Mouse (Mus musculus) heart, adult 8-10 months (tissue): ENCODE data around the gene Lsmem1. TPM values are rescaled to one million over a fixed set of nuclear protein-coding genes. Genes with fewer than 3 reads are reported as not detected.

Experiments
- DNase-seq: peaks from one replicate; pipeline ENCODE4 v3.0.0; 2022; ENCODE audit warnings: low spot score
- microRNA-seq: library from miRNA; unstranded; fragments of <30 nt; microRNA quantifications from one replicate; pipeline ENCODE4 v1.2.0, GENCODE M21; 2022
- total RNA-seq, 4 experiments: library from RNA; stranded (reverse); gene quantifications; 2 replicates each; pipeline ENCODE4 v1.2.4; 2022

Lsmem1 gene
- total RNA-seq, 4 experiments from 2014 or later = 54.6 to 69.7 (median 59.4) TPM

DNA sequence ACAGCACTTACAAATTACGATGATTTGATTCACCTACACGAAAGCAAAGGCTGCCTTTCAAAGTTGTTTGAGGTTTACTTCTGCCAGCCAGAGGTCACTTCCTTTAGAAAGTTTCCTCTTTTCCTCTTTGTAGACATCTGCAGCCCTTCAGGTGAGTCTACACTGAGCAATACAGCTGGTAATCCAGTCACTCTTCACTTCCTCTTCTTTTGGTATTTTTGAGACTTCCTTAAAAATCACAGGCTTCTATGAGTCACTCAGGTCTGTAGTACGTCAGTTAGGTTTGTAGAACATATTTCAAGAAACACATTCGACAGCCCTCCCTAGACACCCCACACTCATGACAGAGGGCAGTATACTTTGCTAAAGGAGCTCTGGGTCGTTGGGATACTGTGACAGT, 58.6 kb downstream of the Lsmem1 start:
- DNase-seq = no peak

DNA sequence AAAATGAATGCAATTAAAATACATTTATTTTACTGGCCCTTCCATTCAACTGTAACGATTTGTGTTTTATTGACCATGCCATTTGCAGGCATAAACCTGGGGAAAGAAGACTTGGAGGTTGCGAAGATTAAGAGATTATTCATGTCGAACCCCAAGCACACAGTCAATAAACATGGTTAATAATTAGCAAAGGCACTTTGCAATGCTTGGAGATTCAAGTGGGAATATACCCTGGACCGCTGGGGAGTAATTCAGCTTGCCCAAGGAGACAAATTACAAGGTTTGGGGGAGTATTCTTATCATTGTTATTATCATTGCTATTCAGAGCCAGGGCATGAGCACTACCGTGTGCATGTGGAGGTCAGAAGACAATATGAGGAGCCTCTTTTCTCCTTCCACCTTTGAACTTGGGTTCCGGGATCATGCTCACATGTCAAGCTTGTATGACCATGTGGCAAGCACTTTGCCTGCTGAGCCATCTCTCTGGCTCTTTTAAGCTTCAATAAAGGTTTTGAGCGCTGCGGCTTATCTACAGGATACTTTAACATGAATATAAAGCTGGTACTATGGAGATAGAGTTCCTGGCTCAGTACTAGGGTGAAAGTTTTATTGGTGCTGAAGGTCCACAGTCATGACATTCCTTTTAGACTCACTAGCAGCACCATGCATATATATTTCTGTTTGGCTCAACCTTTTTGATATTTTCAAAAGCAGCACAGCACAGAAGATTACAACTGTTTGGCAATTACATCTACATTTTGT, 59.6 kb downstream of the Lsmem1 start:
- DNase-seq = no peak

DNA sequence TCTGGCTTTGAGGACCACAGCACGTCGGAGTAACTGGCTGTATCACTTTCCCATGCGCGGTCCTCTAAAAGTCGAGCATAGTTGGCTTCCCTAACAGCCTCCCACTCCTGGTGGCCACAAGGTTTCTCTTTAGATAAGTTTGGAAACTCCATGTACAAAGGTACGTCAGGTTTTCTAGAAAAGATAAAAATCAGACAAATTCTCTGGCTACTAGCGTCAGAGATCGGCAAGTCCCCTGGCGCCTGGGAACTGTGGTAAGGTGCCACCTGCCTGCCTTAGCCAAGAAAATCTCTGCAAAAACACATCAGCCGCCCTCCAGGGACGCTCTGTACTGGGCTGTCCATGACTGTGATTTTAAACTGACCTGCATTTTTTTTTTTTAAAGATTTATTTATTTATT, 64.8 kb downstream of the Lsmem1 start:
- no peak for DNase-seq

DNA sequence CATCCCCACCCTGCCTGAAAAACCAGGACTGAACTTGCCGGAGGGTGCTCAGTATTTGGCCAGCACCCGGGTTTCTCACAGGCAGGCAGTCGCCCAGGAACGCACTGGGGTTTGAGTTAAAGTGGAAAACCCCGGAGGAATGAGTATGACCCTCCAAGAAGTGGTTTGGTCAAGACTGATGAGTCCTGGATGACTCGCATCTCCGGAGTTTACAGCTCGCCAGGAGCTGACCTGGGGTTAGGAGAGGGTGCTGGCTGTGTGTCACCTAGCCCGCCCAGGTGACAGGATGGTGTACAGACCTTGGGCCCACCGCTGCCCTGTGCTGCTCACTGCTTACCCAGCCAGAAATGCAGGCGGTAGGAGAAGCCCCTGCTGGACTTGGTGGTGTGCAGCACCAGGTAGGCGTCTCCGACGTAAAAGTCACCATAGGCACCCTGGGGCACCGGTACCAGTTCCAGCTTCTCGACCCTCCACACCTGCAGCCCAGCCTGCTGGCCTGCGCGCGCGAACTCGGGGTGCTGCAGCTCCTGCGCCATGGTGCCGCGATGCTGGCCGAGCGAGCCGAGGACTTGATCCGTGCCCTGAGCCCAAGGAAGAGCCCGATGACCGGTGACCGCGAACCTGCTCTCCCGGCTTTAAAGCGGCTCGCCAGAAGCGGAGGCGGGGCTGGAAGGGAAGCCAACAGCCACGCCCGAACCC, 65.6 kb downstream of the Lsmem1 start, which contains the start of gene Scin:
Scin (minus strand) TSS at position 656 of the 699 bp plus-strand sequence.
- no peak for DNase-seq

DNA sequence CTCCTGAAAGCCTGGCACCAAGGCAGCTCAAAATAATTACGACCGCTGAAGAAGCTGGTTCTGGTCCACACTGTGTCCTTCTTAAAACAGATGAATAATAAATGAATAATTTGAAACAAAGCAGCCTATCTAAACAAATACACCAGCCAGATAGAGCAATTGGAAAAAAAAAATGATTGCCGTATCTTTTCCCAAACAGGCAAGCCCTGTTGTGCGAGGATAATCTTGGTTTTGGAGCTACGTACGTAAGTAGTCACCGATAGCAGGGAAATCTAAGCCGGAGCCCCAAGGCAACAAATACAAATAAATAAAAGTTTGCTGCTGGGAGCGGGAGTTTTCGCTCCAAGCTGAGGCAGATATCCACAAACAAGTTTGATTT, 66.1 kb downstream of the Lsmem1 start:
- no peak for DNase-seq

Small RNAs within 50 kb of the gene (microRNA-seq; reads per million reads assigned to microRNA genes)
- gene Mir1938 = 7.6 reads per million, percentile 21 among the genes with 10 or more reads in this experiment

Other genes starting within 250 kb of the Lsmem1 start
- 10 to 100 TPM; 17.8 to 23.5 (median 18.6) TPM for gene Arl4a, start 161.5 kb downstream of the Lsmem1 start, total RNA-seq
- gene Scin, start 65.3 kb downstream of the Lsmem1 start, total RNA-seq = 1 to 10 TPM in 3 of 4 experiments, under 1 TPM in 1; 0.57 to 3.3 (median 1.4) TPM
- 10 to 100 TPM; 69.0 to 89.2 (median 83.0) TPM for gene Ifrd1, start 49.0 kb upstream of the Lsmem1 start, total RNA-seq
- 10 to 100 TPM; 10.3 to 12.3 (median 11.0) TPM for gene Zfp277, start 246.4 kb upstream of the Lsmem1 start, total RNA-seq
- gene Dock4, start 246.5 kb upstream of the Lsmem1 start, total RNA-seq = 10 to 100 TPM in 3 of 4 experiments, 1 to 10 TPM in 1; 9.1 to 11.4 (median 10.9) TPM